Mouse (Mus musculus): ENCODE measurements around the gene Ppbp. TPM values are rescaled to one million over a fixed set of nuclear protein-coding genes. Genes with fewer than 3 reads are reported as not detected.

Gene Ppbp
- total and polyA plus RNA-seq, 2 experiments from 2014 or later = 0.37 to 0.61 TPM

DNA sequence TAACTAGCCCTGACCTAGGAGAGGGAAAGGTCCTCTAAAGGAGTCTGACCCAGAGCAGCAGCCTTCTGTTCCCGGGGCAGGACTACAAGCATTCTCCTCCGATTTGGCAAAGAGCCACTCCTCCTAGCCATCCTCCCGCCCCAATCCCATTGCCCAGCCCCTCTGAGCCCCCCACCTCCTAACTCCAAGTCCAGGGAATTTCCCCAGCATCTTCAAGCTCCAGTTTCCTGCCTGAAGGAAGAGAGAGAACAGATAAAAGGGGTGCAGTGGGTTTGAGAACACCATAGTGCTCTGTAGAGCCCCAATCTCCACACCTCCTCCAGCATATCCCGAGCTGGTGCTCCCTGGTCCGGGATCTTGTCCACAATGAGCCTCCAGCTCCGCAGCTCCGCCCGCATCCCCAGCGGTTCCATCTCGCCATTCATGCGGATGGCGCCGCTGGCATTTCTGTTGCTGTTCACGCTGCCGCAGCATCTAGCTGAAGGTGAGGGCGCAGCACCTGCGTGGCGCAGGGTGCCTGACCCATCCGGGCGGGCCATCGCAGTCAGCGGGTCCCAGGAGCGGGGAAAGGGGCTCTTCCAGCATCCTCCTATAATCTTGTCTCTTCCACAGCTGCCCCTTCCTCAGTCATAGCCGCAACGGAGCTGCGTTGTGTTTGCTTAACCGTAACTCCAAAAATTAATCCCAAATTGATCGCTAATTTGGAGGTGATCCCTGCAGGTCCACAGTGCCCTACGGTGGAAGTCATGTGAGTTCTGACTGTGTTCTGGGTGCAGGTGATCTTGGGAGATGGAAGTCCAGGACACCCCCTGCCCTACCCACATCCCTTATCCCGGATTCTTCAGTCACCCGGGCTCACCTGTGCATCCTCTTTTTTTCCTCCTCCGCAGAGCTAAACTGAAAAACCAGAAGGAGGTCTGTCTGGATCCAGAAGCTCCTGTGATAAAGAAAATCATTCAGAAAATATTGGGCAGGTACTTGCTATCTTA is 8.9 kb upstream of the Ppbp start, which contains the start of gene Cxcl5:
Gene Cxcl5 (plus strand): TSS at position 284 of the 989 bp plus-strand sequence.
- DNase-seq (ENCODE audit: low spot score) (peak; percentile 46), ATAC-seq (peak; percentile 79)
- no peaks in the 10 kb centered on the region for H3K27me3 ChIP-seq (ENCODE audit: insufficient read depth, low read length)
- no peak within 1 kb of the TSS for H3K27ac ChIP-seq
- peak within 1 kb of the TSS; percentile 31 for H3K9ac ChIP-seq (replicated peaks; ENCODE audit: low read length)
- no peak for TF ChIP-seq CTCF (IDR thresholded peaks at IDR 0.05; ENCODE audit: low read depth)
- no peaks in the 10 kb centered on the region for H3K36me3 ChIP-seq (ENCODE audit: insufficient read depth, low read length)
- peak within 1 kb of the TSS; percentile 72 for H3K4me2 ChIP-seq (ENCODE audit: low read depth, low read length)
- no peaks in the 10 kb centered on the region for H3K9me3 ChIP-seq (ENCODE audit: low read length)
- H3K4me1 ChIP-seq (ENCODE audit: insufficient read depth, low read length) = no peaks in the 10 kb centered on the region
- WGBS = 3% methylated on average over 32 of the region's 32 CpGs
- H3K4me3 ChIP-seq (ENCODE audit: low read length) = peak within 1 kb of the TSS; percentile 41

DNA sequence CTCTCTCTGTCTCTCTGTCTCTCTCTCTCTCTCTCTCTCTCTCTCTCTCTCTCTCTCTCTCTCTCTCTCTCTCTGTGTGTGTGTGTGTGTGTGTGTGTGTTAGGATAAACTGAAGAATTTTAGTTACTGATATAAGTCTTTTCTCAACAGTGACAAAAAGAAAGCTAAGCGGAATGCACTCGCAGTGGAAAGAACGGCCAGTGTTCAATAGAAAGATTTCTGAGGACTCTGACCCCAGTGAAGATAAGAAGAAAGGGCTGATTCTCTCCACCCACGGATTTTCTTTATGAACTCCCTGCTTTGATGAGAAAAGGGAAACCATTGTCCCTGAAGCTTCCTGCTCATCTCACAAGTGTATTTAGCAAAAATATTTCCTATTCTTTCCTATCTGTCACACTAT is 8.0 kb upstream of the Ppbp start:
- DNase-seq (ENCODE audit: low spot score) (no peak), ATAC-seq (no peak)
- H3K9ac ChIP-seq (replicated peaks; ENCODE audit: low read length) = no peak overlapping the region
- no peak overlapping the region for H3K4me2 ChIP-seq (ENCODE audit: low read depth, low read length)
- H3K4me3 ChIP-seq (ENCODE audit: low read length) = no peak overlapping the region
- WGBS = 52% methylated on average over 4 of the region's 4 CpGs
- H3K4me1 ChIP-seq (ENCODE audit: insufficient read depth, low read length) = no peaks in the 10 kb centered on the region
- H3K9me3 ChIP-seq (ENCODE audit: low read length) = no peaks in the 10 kb centered on the region
- H3K27ac ChIP-seq = no peak overlapping the region
- H3K36me3 ChIP-seq (ENCODE audit: insufficient read depth, low read length) = no peaks in the 10 kb centered on the region
- TF ChIP-seq CTCF (IDR thresholded peaks at IDR 0.05; ENCODE audit: low read depth) = no peak
- no peaks in the 10 kb centered on the region for H3K27me3 ChIP-seq (ENCODE audit: insufficient read depth, low read length)

DNA sequence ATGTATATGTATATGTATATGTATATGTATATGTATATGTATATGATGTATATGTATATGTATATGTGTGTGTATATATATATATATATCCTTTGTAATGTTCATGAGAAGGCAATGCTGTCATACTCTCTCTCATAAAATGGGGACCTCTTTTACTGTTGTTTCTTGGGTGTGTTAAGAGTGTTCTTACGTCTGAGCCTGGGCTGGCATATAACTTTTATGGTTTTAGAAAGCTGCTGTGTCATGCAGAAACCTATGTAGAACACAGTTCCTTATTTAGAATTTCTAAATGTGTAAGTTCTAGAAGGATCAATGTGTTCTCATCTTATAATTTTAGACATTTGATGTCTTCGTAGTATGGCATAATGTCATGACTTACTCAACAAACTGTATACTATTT is 7.5 kb upstream of the Ppbp start:
- WGBS = 98% methylated on average over 2 of the region's 2 CpGs
- H3K9me3 ChIP-seq (ENCODE audit: low read length) = no peaks in the 10 kb centered on the region
- no peak overlapping the region for H3K4me3 ChIP-seq (ENCODE audit: low read length)
- ATAC-seq (no peak), DNase-seq (ENCODE audit: low spot score) (no peak)
- H3K4me1 ChIP-seq (ENCODE audit: insufficient read depth, low read length) = no peaks in the 10 kb centered on the region
- H3K4me2 ChIP-seq (ENCODE audit: low read depth, low read length) = no peak overlapping the region
- no peak for TF ChIP-seq CTCF (IDR thresholded peaks at IDR 0.05; ENCODE audit: low read depth)
- H3K27me3 ChIP-seq (ENCODE audit: insufficient read depth, low read length) = no peaks in the 10 kb centered on the region
- H3K27ac ChIP-seq = no peak overlapping the region
- H3K36me3 ChIP-seq (ENCODE audit: insufficient read depth, low read length) = no peaks in the 10 kb centered on the region
- H3K9ac ChIP-seq (replicated peaks; ENCODE audit: low read length) = no peak overlapping the region

DNA sequence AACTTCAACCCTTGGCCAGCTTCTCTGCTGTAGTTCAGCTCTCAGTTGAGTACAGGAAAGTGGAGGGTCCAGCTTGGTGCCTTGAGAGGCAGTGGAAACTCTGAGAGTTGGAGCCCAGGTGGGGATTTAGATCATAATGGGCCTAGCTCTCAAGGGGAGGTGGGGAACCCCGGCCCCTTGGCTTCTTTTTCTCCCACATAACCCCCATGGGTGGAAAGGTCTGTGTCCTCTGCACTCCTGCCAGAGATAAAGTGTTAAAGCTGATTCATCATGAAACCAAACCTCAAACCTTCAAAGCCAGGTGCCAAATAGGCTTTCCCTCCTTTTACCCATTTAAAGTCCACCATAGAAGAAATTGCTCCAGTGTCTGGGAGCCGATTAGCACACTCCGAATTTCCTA is 6.5 kb upstream of the Ppbp start:
- ATAC-seq (no peak), DNase-seq (ENCODE audit: low spot score) (no peak)
- Histone ChIP-seq H3K36me3 (ENCODE audit: insufficient read depth, low read length) (no peaks in the 10 kb centered on the region), H3K4me2 (ENCODE audit: low read depth, low read length) (no peak overlapping the region), H3K27me3 (ENCODE audit: insufficient read depth, low read length) (no peaks in the 10 kb centered on the region), H3K4me3 (ENCODE audit: low read length) (no peak overlapping the region), H3K9ac (replicated peaks; ENCODE audit: low read length) (no peak overlapping the region), H3K27ac (no peak overlapping the region), H3K9me3 (ENCODE audit: low read length) (no peaks in the 10 kb centered on the region), H3K4me1 (ENCODE audit: insufficient read depth, low read length) (no peaks in the 10 kb centered on the region)
- TF ChIP-seq CTCF (IDR thresholded peaks at IDR 0.05; ENCODE audit: low read depth) = no peak
- WGBS = 86% methylated on average over 3 of the region's 3 CpGs

DNA sequence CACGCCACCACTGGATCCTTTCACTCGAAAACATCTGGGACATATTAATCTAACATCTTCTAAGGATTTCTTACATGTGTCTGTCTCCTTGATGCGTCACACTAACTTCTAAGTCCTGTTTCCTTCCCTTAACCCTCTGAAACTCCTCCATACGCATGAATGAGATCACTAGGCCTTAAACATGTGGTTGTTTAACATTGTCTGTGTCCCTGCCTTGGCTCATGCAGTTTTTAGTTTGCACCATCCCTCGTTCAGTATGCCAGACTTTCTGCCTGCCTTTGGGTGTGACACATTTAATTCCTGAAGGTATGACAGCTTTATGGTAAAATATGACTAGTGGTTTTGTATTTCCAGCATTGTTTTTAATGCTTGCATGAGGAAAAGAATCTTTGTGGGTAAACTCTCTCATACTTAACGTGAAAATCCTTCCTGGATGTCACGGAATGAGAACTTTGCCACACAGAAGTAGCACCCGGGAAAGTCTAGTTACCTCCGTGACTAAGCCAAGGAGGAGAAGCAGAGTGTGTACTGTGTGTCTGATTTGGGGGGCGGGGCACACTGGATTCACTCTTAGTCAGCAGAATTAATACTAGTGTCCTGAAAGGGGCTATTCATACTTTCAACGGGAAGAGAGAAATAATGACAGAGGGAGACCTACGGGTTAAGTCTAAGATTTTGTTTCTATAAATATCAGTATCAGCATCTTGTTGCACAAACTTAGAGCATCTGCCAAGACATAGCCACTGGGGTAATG is 4.2 kb upstream of the Ppbp start:
- no peak for ATAC-seq
- H3K4me1 ChIP-seq (ENCODE audit: insufficient read depth, low read length) = no peaks in the 10 kb centered on the region
- no peak overlapping the region for H3K4me3 ChIP-seq (ENCODE audit: low read length)

DNA sequence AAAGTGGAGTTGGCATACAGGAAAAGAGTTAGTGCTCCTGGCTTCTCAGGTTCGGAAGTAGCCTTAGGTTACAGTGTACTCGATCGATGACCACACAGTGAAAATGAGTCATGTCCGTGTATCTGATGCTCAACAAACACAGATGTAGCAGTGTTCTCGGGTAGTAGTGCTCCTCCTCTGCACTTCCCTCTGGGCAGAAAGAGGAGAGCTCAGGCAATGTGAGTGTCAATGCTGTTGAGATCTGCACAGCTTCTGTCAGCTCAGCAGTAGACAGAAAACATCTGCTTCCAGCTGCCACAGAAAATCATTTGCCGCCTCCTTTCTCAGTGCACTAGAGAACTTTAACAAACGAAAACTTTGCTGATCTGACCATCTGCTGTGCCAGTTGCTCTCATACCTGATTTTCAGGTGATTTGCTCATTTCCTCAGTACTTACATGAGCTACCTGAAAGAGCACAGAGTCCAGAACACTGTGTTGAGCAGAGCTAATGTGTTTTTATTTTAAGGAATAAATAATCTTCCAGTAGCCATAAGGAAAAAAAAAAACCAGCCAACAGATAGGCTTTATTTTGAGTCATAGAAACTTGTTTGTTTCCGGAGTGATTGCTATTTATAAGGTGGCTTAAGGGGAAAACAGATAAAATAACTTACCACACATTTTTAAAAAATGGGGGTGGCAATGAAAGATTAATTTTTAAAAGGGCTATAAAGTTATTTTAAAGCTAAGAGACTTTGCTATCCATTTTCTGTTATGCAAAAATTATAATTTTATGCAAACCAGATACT is 2.3 kb upstream of the Ppbp start:
- no peaks in the 10 kb centered on the region for H3K9me3 ChIP-seq (ENCODE audit: low read length)
- no peaks in the 10 kb centered on the region for H3K36me3 ChIP-seq (ENCODE audit: insufficient read depth, low read length)
- no peak for TF ChIP-seq CTCF (IDR thresholded peaks at IDR 0.05; ENCODE audit: low read depth)
- 76% methylated on average over 8 of the region's 8 CpGs for WGBS
- H3K4me3 ChIP-seq (ENCODE audit: low read length) = no peak overlapping the region
- DNase-seq (ENCODE audit: low spot score) (no peak), ATAC-seq (no peak)
- no peaks in the 10 kb centered on the region for H3K4me1 ChIP-seq (ENCODE audit: insufficient read depth, low read length)
- no peak overlapping the region for H3K9ac ChIP-seq (replicated peaks; ENCODE audit: low read length)
- H3K4me2 ChIP-seq (ENCODE audit: low read depth, low read length) = no peak overlapping the region
- no peaks in the 10 kb centered on the region for H3K27me3 ChIP-seq (ENCODE audit: insufficient read depth, low read length)
- H3K27ac ChIP-seq = no peak overlapping the region

More for the DNA sequence above, 4.2 kb upstream of the Ppbp start:
- Histone ChIP-seq H3K9me3 (ENCODE audit: low read length) (no peaks in the 10 kb centered on the region), H3K4me2 (ENCODE audit: low read depth, low read length) (no peak overlapping the region), H3K27ac (no peak overlapping the region), H3K36me3 (ENCODE audit: insufficient read depth, low read length) (no peaks in the 10 kb centered on the region), H3K27me3 (ENCODE audit: insufficient read depth, low read length) (no peaks in the 10 kb centered on the region), H3K9ac (replicated peaks; ENCODE audit: low read length) (no peak overlapping the region)
- TF ChIP-seq CTCF (IDR thresholded peaks at IDR 0.05; ENCODE audit: low read depth) = no peak
- no peak for DNase-seq (ENCODE audit: low spot score)
- WGBS = 80% methylated on average over 12 of the region's 12 CpGs
